ENCODE assay signal across 8 mouse cellular contexts in genomic region chr19:30843052-30843564, GRCm38 (mm10).
DNase-seq lines count a peak whose midpoint lies in the region; ATAC-seq and TF ChIP-seq lines count a peak whose summit lies in the region.

No protein-coding gene starts in this region.

- H3K27ac ChIP-seq in cerebellum, adult 2 months (ENCODE audit: insufficient read depth, low read length), result no peak overlapping the region
- no peak overlapping the region for H3K27ac ChIP-seq in hindbrain, embryonic 12.5 days

- DNase-seq in cerebellum, adult 2 months, result peak in 1 of 2 experiments; percentile 7
- DNase-seq in cerebellum, adult 11-12 months, result no peak
- peak; percentile 45 for DNase-seq in right cerebral cortex, adult 18-20 months
- no peak for DNase-seq in right cerebral cortex, postnatal 14 days
- DNase-seq in lung, postnatal 25 days (ENCODE audit: low spot score), result peak; percentile 53
- DNase-seq in adrenal gland, postnatal 14 days, result no peak
- DNase-seq in urinary bladder, postnatal 36 days (ENCODE audit: low spot score in 2 of 2), result no peak

- H3K9ac ChIP-seq in hindbrain, embryonic 12.5 days, result no peak overlapping the region

- H3K4me1 ChIP-seq in cerebellum, adult 2 months (ENCODE audit: control insufficient read depth, insufficient read depth, low read length), result no peaks in the 10 kb centered on the region
- H3K4me1 ChIP-seq in hindbrain, embryonic 12.5 days, result no peaks in the 10 kb centered on the region

- H3K4me3 ChIP-seq in cerebellum, adult 2 months (replicated peaks; ENCODE audit: insufficient read depth, low read depth, low read length), result no peak overlapping the region
- H3K4me3 ChIP-seq in hindbrain, embryonic 12.5 days, result no peak overlapping the region

- 2% methylated on average over 4 of the region's 4 CpGs for WGBS in cerebellum, adult 2 months
- WGBS in hindbrain, embryonic 12.5 days, result 20% methylated on average over 4 of the region's 4 CpGs

- 0 out of 2 replicates have a peak, but pooled peaks have one; percentile 8 for TF ChIP-seq CTCF in cerebellum, adult 2 months (IDR thresholded peaks at IDR 0.05; ENCODE audit: borderline replicate concordance, insufficient read depth, low read depth, low read length)

- no peaks in the 10 kb centered on the region for H3K9me3 ChIP-seq in hindbrain, embryonic 12.5 days (replicated peaks)

- no peak overlapping the region for H3K4me2 ChIP-seq in hindbrain, embryonic 12.5 days (replicated peaks)

- TF ChIP-seq POLR2A in cerebellum, adult 2 months (IDR thresholded peaks at IDR 0.05; ENCODE audit: borderline replicate concordance, insufficient read depth, low read length), result no peak

- ATAC-seq in hindbrain, embryonic 12.5 days (ENCODE audit: low FRiP score), result peak; percentile 88

- H3K27me3 ChIP-seq in cerebellum, adult 2 months (ENCODE audit: control insufficient read depth, insufficient read depth, low read length), result no peaks in the 10 kb centered on the region
- H3K27me3 ChIP-seq in hindbrain, embryonic 12.5 days, result no peaks in the 10 kb centered on the region

- H3K36me3 ChIP-seq in hindbrain, embryonic 12.5 days, result no peaks in the 10 kb centered on the region

Comparison
In these comparisons a context has a peak if more than half of its experiments do, and no peak if none do; other contexts are left out.
1. DNase-seq: peak in right cerebral cortex, adult 18-20 months (single experiment) and lung, postnatal 25 days (single experiment); none in cerebellum, adult 11-12 months (single experiment), right cerebral cortex, postnatal 14 days (single experiment), adrenal gland, postnatal 14 days (single experiment) and urinary bladder, postnatal 36 days (0 of 2).